Mouse (Mus musculus) brain, adult 2 months (tissue): ENCODE results near the gene Mug2.
"Not testable (repeated sequence)": the region's sequence is repeated elsewhere in the genome, so short reads cannot be mapped to it uniquely, and the experiment has no call there.

Source experiments
- DNase-seq: peaks from one replicate; pipeline ENCODE4 v3.0.0; 2011; ENCODE audit warnings: low read depth, low spot score

Mug2 gene

DNA sequence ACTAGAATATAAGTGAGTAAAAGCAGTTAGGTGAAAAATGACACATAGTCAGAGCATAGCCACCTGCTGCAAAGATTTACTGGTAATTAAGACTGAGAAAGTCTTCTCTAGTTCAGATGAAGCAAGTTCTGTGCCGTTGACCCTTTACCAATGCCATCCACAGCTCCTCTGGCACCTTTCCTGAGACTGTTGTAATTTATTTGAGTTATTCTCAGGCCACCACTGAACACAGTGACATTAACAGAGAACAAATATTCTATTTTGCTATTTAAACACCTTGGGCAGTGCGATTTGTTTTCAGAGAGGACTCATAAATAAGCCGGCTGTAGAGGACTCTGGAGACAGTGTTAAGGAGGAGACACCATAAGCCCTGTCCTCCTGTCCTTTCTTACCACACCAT is at the start of gene Mug2:
TSS of gene Mug2 (plus strand) at position 301 of the 400 bp plus-strand sequence.
- not testable (repeated sequence) for DNase-seq

DNA sequence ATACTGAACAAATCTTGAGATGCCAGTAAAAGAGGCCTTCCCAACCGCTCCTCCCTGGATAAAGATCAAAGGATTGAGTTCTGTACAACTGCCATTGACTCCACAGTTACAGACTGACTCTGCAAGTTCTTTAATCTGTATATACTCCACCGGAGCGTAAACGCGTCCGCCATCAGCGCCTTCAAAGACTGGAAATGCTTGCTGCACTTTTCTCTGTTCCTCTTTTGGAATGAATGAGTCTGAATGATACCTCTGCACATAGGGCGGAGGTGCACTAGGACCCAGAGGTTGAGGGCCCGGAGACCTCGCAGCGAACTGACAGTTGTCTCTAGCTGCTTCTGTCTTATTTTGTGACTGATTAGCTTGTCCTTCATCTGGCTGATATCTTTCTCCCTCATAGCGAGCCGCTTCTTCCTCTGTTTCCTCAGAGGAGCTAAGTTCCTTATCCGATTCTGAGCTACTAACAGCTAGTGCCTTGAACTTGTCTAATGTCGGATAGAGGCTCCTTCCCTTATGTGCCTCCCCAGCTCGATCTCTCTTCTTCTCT is 48.7 kb upstream of the Mug2 start:
- not testable (repeated sequence) for DNase-seq

DNA sequence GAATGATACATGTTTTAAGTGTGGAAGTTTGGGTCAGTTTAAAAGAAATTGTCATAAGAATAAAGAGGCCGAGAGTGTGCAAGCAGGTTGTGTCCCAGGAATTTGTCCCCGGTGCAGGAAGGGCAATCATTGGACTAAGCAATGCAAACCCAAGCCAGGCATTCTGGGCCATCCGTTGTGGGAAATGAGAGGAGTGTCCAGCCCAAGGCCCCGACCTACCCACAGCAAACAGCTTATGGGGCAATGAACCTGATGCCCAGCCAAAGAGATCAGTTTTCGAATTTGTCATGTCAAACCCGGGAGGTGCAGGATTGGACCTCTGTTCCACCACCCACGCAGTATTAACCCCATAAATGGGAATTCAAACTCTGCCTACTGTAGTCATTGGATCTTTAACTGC is 30.9 kb upstream of the Mug2 start:
- DNase-seq = no peak

DNA sequence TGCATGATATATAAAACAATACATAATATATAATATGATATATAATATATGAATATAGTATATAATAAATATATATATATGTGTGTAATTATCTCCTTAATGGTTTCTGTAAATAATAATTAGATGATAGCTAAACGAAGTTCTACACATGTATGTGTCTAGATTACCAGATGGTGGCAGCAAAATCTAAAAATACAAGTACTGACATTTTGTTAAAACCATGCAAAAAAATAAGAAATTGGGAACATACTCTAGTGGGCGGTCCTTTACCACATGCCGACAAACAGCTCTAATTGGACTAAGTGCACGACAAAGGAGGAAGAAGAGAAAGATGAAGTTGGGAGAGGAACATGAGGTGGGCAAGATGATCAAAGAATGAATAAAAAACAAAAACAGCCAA is 94.3 kb downstream of the Mug2 start:
- peak; percentile 2 for DNase-seq

DNA sequence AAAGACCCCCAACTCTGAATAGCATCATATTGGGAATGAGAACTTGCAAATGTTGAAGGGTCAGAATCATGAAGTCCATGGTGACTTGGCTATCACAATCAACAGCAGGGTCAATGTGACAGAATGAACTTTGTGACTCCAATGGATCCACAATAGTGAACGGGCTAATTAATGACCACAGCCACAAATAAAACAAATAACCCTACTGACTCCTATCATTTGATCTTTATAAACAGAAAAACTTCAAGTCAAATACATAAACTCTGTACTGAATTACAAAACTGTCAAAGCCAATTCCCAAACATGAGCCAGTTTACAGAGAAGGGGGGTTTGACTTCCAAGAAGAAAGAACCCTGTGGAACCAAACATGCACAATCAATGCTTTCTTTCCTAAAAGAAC is 95.1 kb downstream of the Mug2 start:
- DNase-seq = no peak

DNA sequence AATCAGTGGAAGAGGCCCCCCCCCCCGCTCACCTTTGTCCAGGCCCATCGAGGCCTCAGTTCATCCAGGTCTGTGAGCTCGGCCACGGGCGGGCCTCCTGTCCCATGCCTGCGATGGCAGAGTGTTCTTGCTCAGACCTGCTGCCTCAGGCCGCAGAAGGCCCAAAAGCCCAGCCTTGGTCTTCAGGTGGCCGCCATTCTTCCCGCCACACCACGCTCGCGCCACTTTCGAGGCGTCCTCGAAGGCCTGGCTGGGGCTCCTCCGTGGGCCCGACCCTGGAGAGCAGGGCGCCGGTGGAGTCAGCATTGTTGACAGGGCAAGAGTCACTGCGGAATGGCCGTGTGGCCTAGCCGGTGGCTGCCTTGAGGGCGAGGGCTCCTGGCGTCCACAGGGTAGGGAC is 110.4 kb downstream of the Mug2 start:
- no peak for DNase-seq

DNA sequence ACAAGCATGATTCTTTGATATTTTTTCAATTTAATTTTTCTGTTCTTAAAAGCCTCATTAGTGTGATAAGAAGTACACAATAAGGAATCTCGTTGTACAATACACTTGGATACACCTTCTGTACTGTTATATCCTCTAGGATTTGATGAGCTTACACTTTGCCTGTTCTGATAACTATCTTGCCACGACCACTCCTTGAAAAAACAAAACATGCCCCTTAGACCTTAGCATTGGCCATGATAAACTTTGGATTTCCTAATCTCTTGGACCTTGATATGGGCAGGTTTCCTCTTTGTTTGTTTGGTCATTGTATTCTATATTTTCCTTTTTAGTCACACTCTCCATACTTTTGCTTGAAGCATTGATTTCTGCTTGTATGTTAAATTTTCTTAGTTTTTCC is 123.0 kb downstream of the Mug2 start:
- DNase-seq = no peak
